ENCODE assay signal across 10 mouse cellular contexts in genomic region chr12:100290178-100290531, GRCm38 (mm10).
A peak's percentile ranks its signal among the peaks of the same experiment; 100 is the strongest.
DNase-seq lines count a peak whose midpoint lies in the region; ATAC-seq and TF ChIP-seq lines count a peak whose summit lies in the region.
"Had no signal": no experiment of that assay in that cellular context is flagged by ENCODE, and none has a peak within 500 bp of the region (broad histone marks: within the 10 kb centered on the region; RNA-seq: fewer than 3 reads in every experiment).

No protein-coding gene starts in this region.

- no peaks in the 10 kb centered on the region for H3K27me3 ChIP-seq in kidney, embryonic 14.5 days (ENCODE audit: control insufficient read depth, insufficient read depth, low read length)
- no peaks in the 10 kb centered on the region for H3K27me3 ChIP-seq in hindbrain, embryonic 15.5 days
- no peaks in the 10 kb centered on the region for H3K27me3 ChIP-seq in midbrain, postnatal 0 days (ENCODE audit: insufficient read depth, low read length)
- no peaks in the 10 kb centered on the region for H3K27me3 ChIP-seq in thymus, adult 2 months (ENCODE audit: control insufficient read depth, insufficient read depth, low read length)
- H3K27me3 ChIP-seq: liver, embryonic 15.5 days had no signal

- no peak overlapping the region for H3K4me3 ChIP-seq in kidney, embryonic 14.5 days (ENCODE audit: low read length)
- no peak overlapping the region for H3K4me3 ChIP-seq in hindbrain, embryonic 15.5 days
- H3K4me3 ChIP-seq in midbrain, postnatal 0 days (ENCODE audit: low read depth, low read length), result no peak overlapping the region
- H3K4me3 ChIP-seq in thymus, adult 2 months (ENCODE audit: control insufficient read depth, insufficient read depth, low read length), result no peak overlapping the region
- H3K4me3 ChIP-seq: liver, embryonic 15.5 days had no signal

- WGBS in kidney, embryonic 14.5 days, result 60% methylated on average over 11 of the region's 11 CpGs
- WGBS in hindbrain, embryonic 15.5 days, result 46% methylated on average over 10 of the region's 11 CpGs
- WGBS in midbrain, postnatal 0 days, result 55% methylated on average over 11 of the region's 11 CpGs
- 95% methylated on average over 11 of the region's 11 CpGs for whole genome bisulfite sequencing in thymus, adult 2 months

- no peak for ATAC-seq in kidney, embryonic 14.5 days (ENCODE audit: low FRiP score, low TSS enrichment)
- no peak for ATAC-seq in hindbrain, embryonic 15.5 days (ENCODE audit: low FRiP score, low read depth)
- ATAC-seq in midbrain, postnatal 0 days (ENCODE audit: low FRiP score), result no peak

- H3K9ac ChIP-seq in kidney, embryonic 14.5 days (ENCODE audit: low read depth, low read length), result no peak overlapping the region
- 0 out of 2 replicates have a peak overlapping the region, but pooled peaks have one; percentile 2 for H3K9ac ChIP-seq in hindbrain, embryonic 15.5 days
- 0 out of 2 replicates have a peak overlapping the region, but pooled peaks have one; percentile 8 for H3K9ac ChIP-seq in midbrain, postnatal 0 days (replicated peaks; ENCODE audit: low read length, poor library complexity, severe bottlenecking)
- H3K9ac ChIP-seq: liver, embryonic 15.5 days had no signal

- peak overlapping the region; percentile 59; the same call in 1 of the 2 replicates for H3K27ac ChIP-seq in kidney, embryonic 14.5 days (ENCODE audit: low read depth, low read length)
- H3K27ac ChIP-seq in hindbrain, embryonic 15.5 days (replicated peaks), result peak overlapping the region; percentile 83
- peak overlapping the region; percentile 71 for H3K27ac ChIP-seq in midbrain, postnatal 0 days (ENCODE audit: low read depth, low read length)
- no peak overlapping the region for H3K27ac ChIP-seq in thymus, adult 2 months (ENCODE audit: control insufficient read depth, insufficient read depth, low read length)
- H3K27ac ChIP-seq: liver, embryonic 15.5 days had no signal

- no peaks in the 10 kb centered on the region for H3K36me3 ChIP-seq in kidney, embryonic 14.5 days (ENCODE audit: control insufficient read depth, insufficient read depth, low read length)
- H3K36me3 ChIP-seq in hindbrain, embryonic 15.5 days, result no peaks in the 10 kb centered on the region
- H3K36me3 ChIP-seq in midbrain, postnatal 0 days (ENCODE audit: insufficient read depth, low read length), result no peaks in the 10 kb centered on the region
- no peaks in the 10 kb centered on the region for H3K36me3 ChIP-seq in thymus, adult 2 months (ENCODE audit: control insufficient read depth, insufficient read depth, low read length)
- H3K36me3 ChIP-seq: G1E; liver, embryonic 15.5 days had no signal

- no peak overlapping the region for H3K4me2 ChIP-seq in kidney, embryonic 14.5 days (replicated peaks; ENCODE audit: low read depth, low read length)
- H3K4me2 ChIP-seq in hindbrain, embryonic 15.5 days, result 0 out of 2 replicates have a peak overlapping the region, but pooled peaks have one; percentile 5
- H3K4me2 ChIP-seq in midbrain, postnatal 0 days (ENCODE audit: low read depth, low read length, poor library complexity, severe bottlenecking), result no peak overlapping the region
- H3K4me2 ChIP-seq: liver, embryonic 15.5 days had no signal

- no peak for TF ChIP-seq CTCF in midbrain, postnatal 0 days (IDR thresholded peaks at IDR 0.05)
- TF ChIP-seq CTCF in thymus, adult 2 months (IDR thresholded peaks at IDR 0.05; ENCODE audit: borderline replicate concordance, control insufficient read depth, extremely low read depth, insufficient read depth, low read length, poor library complexity), result no peak

- DNase-seq in kidney, adult 11 months, result no peak
- peak; percentile 76 for DNase-seq in cerebellum, adult 9-11 months
- DNase-seq in midbrain, postnatal 0 days (ENCODE audit: low spot score), result no peak
- no peak for DNase-seq in right cerebral cortex, postnatal 4 days
- DNase-seq in adrenal gland, adult 18-20 months (ENCODE audit: low spot score in 2 of 2), result no peak
- no peak for DNase-seq in thymus, adult 2 months

- H3K9me3 ChIP-seq in kidney, embryonic 14.5 days (ENCODE audit: control insufficient read depth, low read length), result 0 out of 2 replicates have a peak, but pooled peaks cover 5% of the 10 kb centered on the region
- H3K9me3 ChIP-seq in hindbrain, embryonic 15.5 days, result no peaks in the 10 kb centered on the region
- no peaks in the 10 kb centered on the region for H3K9me3 ChIP-seq in midbrain, postnatal 0 days (ENCODE audit: low read length)
- H3K9me3 ChIP-seq: G1E; liver, embryonic 15.5 days had no signal

- TF ChIP-seq POLR2A in thymus, adult 2 months (IDR thresholded peaks at IDR 0.05; ENCODE audit: control insufficient read depth, extremely low read depth, insufficient read depth, low read length, poor library complexity), result no peak

- H3K4me1 ChIP-seq in kidney, embryonic 14.5 days (ENCODE audit: control insufficient read depth, insufficient read depth, low read length), result peaks cover 27% of the 10 kb centered on the region
- H3K4me1 ChIP-seq in hindbrain, embryonic 15.5 days (replicated peaks), result peaks cover 31% of the 10 kb centered on the region
- H3K4me1 ChIP-seq in midbrain, postnatal 0 days (ENCODE audit: insufficient read depth, low read length), result peaks cover 22% of the 10 kb centered on the region
- peaks cover 8% of the 10 kb centered on the region; the same call in 1 of the 2 replicates for H3K4me1 ChIP-seq in thymus, adult 2 months (replicated peaks; ENCODE audit: control insufficient read depth, insufficient read depth, low read length)
- H3K4me1 ChIP-seq: liver, embryonic 15.5 days had no signal
